Mouse (Mus musculus) urinary bladder, postnatal 14 days (tissue): ENCODE data around the gene Anxa8.

Source experiments
- DNase-seq: peaks from one replicate; pipeline ENCODE4 v3.0.0; 2021; ENCODE audit warnings: low spot score

Anxa8 gene

GRCm38 (mm10) chr14:34119046-34119723 is 33.4 kb downstream of the Anxa8 start:
- DNase-seq, result no peak

DNA sequence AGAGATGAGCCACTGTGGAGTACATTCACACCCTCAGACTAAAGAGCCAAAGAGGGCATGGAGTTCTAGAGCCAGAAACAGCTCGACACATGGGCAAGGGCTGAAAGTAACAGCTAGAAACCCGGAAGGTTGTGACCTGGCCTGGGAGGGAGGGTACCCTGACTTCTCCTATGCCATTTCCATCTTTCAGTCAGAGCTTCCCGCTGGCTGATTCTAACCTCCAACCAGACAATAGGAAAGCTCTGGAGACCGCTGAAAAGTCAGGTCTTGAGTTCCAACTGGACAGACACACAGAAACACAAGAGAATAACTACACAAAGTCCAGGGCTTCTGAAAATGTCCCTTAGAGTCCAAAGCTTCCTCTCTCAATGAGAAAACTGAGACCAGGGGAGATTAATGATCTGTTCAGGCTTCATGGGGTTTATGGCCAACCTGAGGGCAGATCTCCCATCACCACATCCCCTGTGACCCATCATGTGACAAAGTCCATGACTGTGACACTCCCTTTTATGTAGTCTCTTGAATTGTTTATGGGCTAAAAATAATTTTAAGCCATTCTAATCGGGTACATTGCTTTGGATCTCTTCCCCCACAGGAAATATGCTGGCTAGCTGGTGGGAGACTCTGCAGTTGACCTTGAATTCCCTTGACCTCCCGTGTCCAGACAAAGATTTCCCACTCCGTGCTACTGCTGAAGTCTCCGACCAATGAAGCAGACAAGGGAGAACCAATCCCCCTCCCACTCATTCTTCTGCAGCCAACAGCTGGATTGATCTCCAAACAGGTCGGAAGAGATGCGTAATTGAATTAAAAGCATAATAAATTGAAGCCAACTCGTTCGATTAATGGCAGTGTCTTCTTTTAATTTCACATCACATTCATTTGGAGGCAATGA is 34.5 kb downstream of the Anxa8 start:
- DNase-seq, result no peak

GRCm38 (mm10) chr14:34120923-34121351 is 35.2 kb downstream of the Anxa8 start:
- no peak for DNase-seq

GRCm38 (mm10) chr14:34121691-34122090 is 35.9 kb downstream of the Anxa8 start:
- no peak for DNase-seq

GRCm38 (mm10) chr14:34131216-34131615 is 45.4 kb downstream of the Anxa8 start:
- DNase-seq, result no peak

- DNase-seq, result no peak
Measured at GRCm38 (mm10) chr14:34135391-34135790, 49.6 kb downstream of the Anxa8 start.

DNA sequence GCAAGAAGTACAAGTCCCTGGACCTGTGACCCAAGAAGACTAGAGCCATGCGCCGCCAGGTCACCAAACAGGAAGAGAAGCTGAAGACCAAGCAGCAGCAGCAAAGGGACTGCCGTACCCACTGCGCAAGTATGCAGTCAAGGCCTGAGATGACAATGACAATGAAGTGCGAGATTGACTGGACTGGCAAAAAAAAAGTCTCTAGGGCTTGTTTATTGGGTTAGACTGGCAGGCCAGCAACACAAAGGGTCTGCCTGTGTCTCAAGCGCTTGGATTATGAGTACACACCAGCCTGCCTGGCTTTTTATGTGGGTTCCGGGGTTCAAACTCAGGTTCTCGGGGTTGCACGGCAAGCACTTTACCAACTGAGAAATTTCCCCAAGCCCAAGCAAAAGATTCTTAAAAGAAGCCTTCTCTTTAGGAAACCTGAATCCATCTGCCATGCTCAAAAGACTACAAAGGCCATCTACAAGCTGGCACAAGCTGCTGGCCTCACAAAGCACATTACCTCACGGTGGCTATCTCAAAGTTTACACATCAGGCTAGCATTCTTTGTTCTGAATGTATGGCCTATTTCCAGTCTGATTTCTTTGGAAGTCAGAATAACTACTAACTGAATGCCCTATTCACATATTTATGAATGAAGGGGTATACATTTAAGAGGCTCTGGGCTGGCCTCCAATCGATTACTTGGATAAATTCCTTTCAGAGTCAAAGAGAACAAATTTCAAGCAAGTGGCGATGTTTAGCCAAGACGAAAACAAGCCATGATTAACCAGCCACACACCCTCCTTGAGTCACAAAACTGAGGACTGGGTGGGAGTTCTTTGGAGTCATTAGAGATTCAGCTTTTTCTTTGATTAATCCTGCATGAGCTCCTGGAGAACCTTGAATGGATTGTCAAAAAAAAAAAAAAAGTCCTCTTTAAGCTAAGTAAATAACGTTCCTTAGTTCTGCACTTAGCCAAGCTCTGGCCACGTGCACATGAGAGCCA is 54.2 kb downstream of the Anxa8 start:
- no peak for DNase-seq

GRCm38 (mm10) chr14:34142316-34142715 is 56.5 kb downstream of the Anxa8 start:
- no peak for DNase-seq

DNA sequence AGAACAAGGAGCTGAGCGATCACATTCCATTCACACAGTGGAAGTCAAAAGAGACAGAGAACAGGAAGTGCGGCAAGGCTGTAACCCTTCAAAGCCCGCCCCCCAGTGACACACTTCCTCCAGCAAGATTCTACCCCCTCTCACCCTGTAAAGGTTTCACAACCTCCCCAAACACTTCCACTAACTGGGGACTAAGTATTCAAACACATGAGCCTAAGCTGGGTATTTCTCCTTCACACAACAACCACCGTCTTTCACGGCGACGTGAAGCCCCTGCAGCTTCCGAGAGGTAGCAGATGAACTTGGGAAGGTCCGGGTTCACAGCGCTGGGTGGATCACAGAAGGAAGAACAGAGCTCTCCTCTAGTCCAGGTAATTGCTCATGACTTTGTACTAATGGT is 57.1 kb downstream of the Anxa8 start:
- DNase-seq, result no peak
